Mouse (Mus musculus) forebrain, embryonic 12.5 days (tissue): ENCODE measurements at regions not wholly inside any gene's neighbourhood (a gene's known extent, or its start where the extent isn't known, plus 50 kb on each side); places are given as distances from the start of the nearest gene placed in this dataset.

ENCODE experiments used
- ATAC-seq: fragments of 200-750 bp; cut with Nextera tagmentation; 2 replicates; pipeline ENCODE4 v1.8.0; 2017; ENCODE audit warnings: moderate TSS enrichment; ENCODE audit not compliant: low FRiP score
- H3K27ac ChIP-seq: fragments of 300-500 bp; sonication (generic); 2 replicates; pipeline ENCODE4 v1.5.1; 2016; ENCODE audit warnings: mild to moderate bottlenecking
- H3K27me3 ChIP-seq: fragments of 300-500 bp; sonication (generic); 2 replicates; pipeline ENCODE4 v1.6.1; 2016; ENCODE audit warnings: mild to moderate bottlenecking
- H3K36me3 ChIP-seq: fragments of 300-500 bp; sonication (generic); replicated peaks from 2 replicates; pipeline ENCODE4 v1.6.1; 2016; ENCODE audit warnings: mild to moderate bottlenecking
- H3K4me1 ChIP-seq: fragments of 300-500 bp; sonication (generic); 2 replicates; pipeline ENCODE4 v1.6.1; 2016
- H3K4me2 ChIP-seq: fragments of 300-500 bp; sonication (generic); 2 replicates; pipeline ENCODE4 v1.6.1; 2016; ENCODE audit warnings: mild to moderate bottlenecking, moderate library complexity
- H3K4me3 ChIP-seq: fragments of 300-500 bp; sonication (generic); replicated peaks from 2 replicates; pipeline ENCODE4 v1.5.1; 2016; ENCODE audit warnings: mild to moderate bottlenecking
- H3K9ac ChIP-seq: fragments of 300-500 bp; sonication (generic); 2 replicates; pipeline ENCODE4 v1.6.1; 2016; ENCODE audit warnings: mild to moderate bottlenecking
- H3K9me3 ChIP-seq: fragments of 300-500 bp; sonication (generic); 2 replicates; pipeline ENCODE4 v1.6.1; 2016
- WGBS: fragments of 180-500 bp; shearing (Covaris S2); methylation state at CpG from one replicate; pipeline ENCODE4 v1.1.7; 2016; 5-methylcytosine and 5-hydroxymethylcytosine counted together

DNA sequence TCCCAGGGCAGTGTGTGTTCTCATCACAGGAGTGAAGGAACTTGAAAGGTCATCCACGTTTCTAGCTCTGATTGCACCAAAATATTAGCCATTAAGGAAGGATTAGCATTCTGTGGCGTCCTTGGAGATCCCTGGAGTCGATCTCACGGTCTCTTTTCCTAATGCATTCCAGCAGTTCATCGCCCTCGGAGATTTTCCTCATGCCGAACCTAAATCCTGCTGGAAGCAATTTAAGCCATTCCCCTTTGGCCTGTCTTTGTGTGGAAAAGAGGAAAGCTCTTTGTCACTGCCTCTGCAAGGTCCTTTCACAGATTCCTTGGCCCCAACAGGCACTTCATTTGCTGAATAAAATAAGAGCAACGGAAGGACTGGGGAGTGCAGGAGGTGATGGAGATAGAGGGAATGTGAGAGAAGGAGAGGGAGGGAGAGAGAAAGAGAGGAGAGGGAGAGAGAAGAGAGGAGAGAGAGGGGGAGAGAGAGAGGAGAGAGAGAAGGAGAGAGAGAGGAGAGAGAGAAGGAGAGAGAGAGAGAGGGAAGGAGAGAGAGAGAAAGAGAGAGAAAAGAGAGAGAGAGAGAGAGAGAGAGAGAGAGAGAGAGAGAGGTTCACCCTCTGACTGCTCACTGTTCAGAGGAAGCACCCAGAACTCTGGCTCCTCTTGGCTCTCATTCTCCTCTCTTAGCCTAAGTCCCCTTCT, 177.2 kb upstream of the Zfp462 start:
- no peaks in the 10 kb centered on the region for H3K9me3 ChIP-seq
- no peak overlapping the region for H3K9ac ChIP-seq
- H3K27ac ChIP-seq, result no peak overlapping the region
- H3K36me3 ChIP-seq, result no peaks in the 10 kb centered on the region
- H3K4me3 ChIP-seq, result no peak overlapping the region
- ATAC-seq, result no peak
- H3K4me1 ChIP-seq, result peaks cover 7% of the 10 kb centered on the region
- WGBS, result 10% methylated on average over 8 of the region's 8 CpGs
- H3K27me3 ChIP-seq, result no peaks in the 10 kb centered on the region
- H3K4me2 ChIP-seq, result no peak overlapping the region

DNA sequence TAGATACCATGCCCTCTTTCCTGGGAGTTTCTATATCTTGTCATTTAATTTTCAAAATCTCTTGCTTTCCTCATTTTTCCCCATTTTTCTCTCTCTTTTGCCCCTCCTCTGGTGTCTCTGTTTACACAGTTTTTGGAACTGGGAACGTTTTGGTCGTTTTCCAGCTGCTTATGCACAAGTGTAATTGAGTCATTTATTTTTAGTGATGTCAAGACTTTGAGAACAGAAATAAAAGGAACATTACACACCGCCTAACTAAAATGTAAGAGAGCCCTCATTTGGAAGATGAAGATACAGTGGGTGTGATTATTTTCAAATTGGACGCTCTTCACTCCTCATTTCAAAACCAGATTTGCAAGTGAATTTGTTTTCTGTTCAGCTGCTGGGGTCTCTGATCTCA, 176.0 kb upstream of the Zfp462 start:
- H3K4me1 ChIP-seq, result peaks cover 7% of the 10 kb centered on the region

DNA sequence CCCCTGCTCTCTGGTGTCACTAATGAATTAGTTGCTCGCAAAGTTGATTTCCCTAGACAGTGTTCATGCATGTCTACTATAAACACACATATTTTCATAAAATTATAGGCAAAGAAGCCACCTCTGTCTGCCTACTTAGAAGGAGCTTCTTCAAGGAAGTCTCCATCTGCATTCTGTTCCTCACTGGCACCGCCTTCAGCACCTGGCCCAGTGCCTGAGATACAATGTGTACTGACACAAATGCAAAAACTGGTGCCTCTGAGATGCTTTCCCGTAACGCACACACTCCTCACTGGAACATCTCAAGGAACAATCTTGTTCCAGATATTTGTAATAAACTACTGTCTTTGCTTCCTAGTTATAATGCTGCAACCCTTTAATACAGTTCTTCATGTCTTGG, 170.8 kb upstream of the Zfp462 start:
- H3K27me3 ChIP-seq, result no peaks in the 10 kb centered on the region
- H3K27ac ChIP-seq, result no peak overlapping the region
- no peaks in the 10 kb centered on the region for H3K9me3 ChIP-seq
- H3K36me3 ChIP-seq, result no peaks in the 10 kb centered on the region
- no peak overlapping the region for H3K4me2 ChIP-seq
- no peak overlapping the region for H3K9ac ChIP-seq
- H3K4me1 ChIP-seq, result peaks cover 6% of the 10 kb centered on the region
- ATAC-seq, result no peak
- H3K4me3 ChIP-seq, result no peak overlapping the region
- WGBS, result 91% methylated on average over 4 of the region's 4 CpGs

More for the DNA sequence above, 176.0 kb upstream of the Zfp462 start:
- 34% methylated on average over 4 of the region's 4 CpGs for WGBS
- H3K27ac ChIP-seq, result no peak overlapping the region
- H3K4me3 ChIP-seq, result no peak overlapping the region
- H3K27me3 ChIP-seq, result no peaks in the 10 kb centered on the region
- H3K36me3 ChIP-seq, result no peaks in the 10 kb centered on the region
- H3K9me3 ChIP-seq, result no peaks in the 10 kb centered on the region
- H3K9ac ChIP-seq, result no peak overlapping the region
- no peak for ATAC-seq
- no peak overlapping the region for H3K4me2 ChIP-seq

DNA sequence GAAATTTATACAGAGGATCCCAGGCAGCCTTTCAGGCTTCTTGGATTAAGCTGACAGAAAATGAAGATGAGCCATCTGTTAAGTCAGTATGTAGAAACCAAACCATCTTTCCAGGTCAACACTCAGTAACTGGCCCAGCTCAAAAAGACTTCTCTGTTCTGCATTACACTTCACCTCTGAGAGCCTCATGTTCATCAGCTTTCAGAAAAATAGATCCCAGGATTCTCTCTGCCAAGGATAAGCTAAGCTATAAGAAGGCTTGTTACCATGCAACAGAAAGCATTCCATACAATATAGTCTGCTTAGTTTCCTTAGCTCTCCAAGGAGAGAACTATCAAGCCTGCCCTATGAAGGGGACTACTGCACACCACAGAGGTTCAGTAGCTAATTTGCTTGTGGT, 170.1 kb upstream of the Zfp462 start:
- H3K9me3 ChIP-seq, result no peaks in the 10 kb centered on the region
- no peak overlapping the region for H3K4me2 ChIP-seq
- H3K9ac ChIP-seq, result no peak overlapping the region
- ATAC-seq, result no peak
- no peaks in the 10 kb centered on the region for H3K27me3 ChIP-seq
- H3K36me3 ChIP-seq, result no peaks in the 10 kb centered on the region
- no peak overlapping the region for H3K4me3 ChIP-seq
- no peaks in the 10 kb centered on the region for H3K4me1 ChIP-seq
- no peak overlapping the region for H3K27ac ChIP-seq

DNA sequence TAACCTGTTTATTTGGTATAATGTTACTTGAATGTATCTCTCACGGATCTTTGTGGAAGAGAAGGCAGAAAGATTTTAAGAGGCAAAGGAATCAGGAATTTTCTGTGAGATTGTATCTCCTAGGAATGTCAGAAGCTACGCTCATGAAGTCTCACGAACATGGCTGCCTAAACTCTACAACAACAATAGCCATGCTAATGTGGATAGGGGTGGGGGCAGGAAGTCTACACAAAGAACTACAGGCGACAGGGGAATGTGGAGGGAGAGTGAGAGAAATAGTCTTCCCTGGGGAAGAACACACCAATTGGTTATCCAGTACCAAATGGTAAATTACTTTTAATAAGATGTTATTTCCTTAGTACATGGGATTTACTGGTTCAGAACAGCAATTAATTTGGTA, 164.3 kb upstream of the Zfp462 start:
- no peak overlapping the region for H3K9ac ChIP-seq
- no peaks in the 10 kb centered on the region for H3K27me3 ChIP-seq
- H3K4me1 ChIP-seq, result no peaks in the 10 kb centered on the region
- no peak overlapping the region for H3K27ac ChIP-seq
- ATAC-seq, result no peak
- H3K36me3 ChIP-seq, result no peaks in the 10 kb centered on the region
- 56% methylated on average over 4 of the region's 4 CpGs for WGBS
- no peak overlapping the region for H3K4me3 ChIP-seq
- no peak overlapping the region for H3K4me2 ChIP-seq
- H3K9me3 ChIP-seq, result no peaks in the 10 kb centered on the region

DNA sequence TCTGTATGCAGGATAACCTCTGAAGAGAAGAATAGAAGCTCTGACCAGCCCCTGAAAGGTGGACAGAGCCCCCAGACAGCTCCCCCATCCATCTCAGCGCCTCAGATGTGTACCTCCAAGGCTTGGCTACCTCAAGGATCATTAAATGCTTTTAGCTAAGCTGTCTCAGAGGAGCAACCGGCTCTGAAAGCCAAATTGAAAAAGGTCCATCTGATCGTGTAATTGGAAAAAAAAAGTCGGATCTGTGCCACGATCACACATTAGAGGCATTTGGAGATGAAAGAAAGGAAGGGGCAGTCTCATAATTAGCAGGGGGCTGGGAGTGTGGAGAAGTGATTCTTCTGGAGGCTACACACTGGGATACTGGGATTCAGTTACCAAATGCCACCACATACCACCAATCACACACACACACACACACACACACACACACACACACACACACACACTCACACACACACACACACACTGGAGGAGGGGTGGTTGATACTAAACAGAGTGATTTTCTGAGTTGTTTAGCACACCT, 153.6 kb upstream of the Zfp462 start:
- H3K27me3 ChIP-seq, result no peaks in the 10 kb centered on the region
- H3K9me3 ChIP-seq, result no peaks in the 10 kb centered on the region
- 0 out of 2 replicates have a peak overlapping the region, but pooled peaks have one; percentile 31 for H3K27ac ChIP-seq
- H3K9ac ChIP-seq, result no peak overlapping the region
- H3K36me3 ChIP-seq, result no peaks in the 10 kb centered on the region
- peak; percentile 41; the same call in 1 of the 2 replicates for ATAC-seq
- WGBS, result 24% methylated on average over 5 of the region's 5 CpGs
- no peak overlapping the region for H3K4me2 ChIP-seq
- H3K4me3 ChIP-seq, result no peak overlapping the region
- H3K4me1 ChIP-seq, result peaks cover 6% of the 10 kb centered on the region; the same call in 1 of the 2 replicates

DNA sequence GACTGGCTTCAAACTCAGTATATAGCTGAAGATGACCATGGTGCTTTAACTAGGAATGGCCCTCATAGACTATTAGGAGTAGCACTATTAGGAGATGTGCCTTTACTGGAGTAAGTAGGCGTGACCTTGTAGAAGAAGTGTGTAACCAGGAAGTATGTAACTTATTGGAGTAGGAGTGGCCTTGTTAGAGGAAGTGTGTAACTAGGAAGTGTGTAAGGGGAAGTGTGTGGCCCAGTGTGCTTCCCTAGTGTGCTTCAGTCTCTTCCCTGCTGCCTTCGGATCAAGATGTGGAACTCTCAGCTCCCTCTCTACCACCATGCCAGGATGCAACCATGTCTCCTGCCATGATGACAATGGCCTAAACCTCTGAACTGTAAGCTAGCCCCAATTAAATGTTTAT, 151.0 kb upstream of the Zfp462 start:
- no peak overlapping the region for H3K4me2 ChIP-seq
- no peaks in the 10 kb centered on the region for H3K9me3 ChIP-seq
- ATAC-seq, result no peak
- H3K36me3 ChIP-seq, result no peaks in the 10 kb centered on the region
- no peak overlapping the region for H3K27ac ChIP-seq
- H3K4me3 ChIP-seq, result no peak overlapping the region
- H3K9ac ChIP-seq, result no peak overlapping the region
- H3K27me3 ChIP-seq, result no peaks in the 10 kb centered on the region
- H3K4me1 ChIP-seq, result peaks cover 6% of the 10 kb centered on the region; the same call in 1 of the 2 replicates
- WGBS, result 92% methylated on average over 2 of the region's 2 CpGs

DNA sequence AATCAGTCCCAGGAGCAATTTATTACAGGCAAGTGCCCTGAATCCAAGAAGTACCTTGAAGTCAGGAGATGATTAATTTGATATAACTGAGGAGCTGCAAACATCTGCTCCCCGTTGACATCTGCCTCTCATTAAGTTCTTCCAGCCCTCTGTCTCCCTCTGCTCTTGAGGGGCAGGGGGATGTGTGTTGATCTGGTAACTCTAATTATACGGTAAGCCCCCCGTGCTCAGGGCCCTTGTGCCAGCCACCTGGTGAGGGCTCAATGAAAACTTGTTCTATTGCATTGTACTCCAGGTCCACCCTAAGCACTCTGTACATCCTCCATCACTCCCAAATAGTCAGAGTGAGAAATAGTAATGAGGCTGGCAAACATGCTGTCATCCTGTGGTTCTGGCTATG, 149.6 kb upstream of the Zfp462 start:
- H3K27ac ChIP-seq, result no peak overlapping the region
- peak; percentile 64; the same call in 1 of the 2 replicates for ATAC-seq
- 50% methylated on average over 3 of the region's 3 CpGs for WGBS
- H3K9ac ChIP-seq, result no peak overlapping the region
- no peak overlapping the region for H3K4me3 ChIP-seq
- H3K4me1 ChIP-seq, result peaks cover 6% of the 10 kb centered on the region; the same call in 1 of the 2 replicates
- H3K36me3 ChIP-seq, result no peaks in the 10 kb centered on the region
- no peak overlapping the region for H3K4me2 ChIP-seq
- H3K9me3 ChIP-seq, result no peaks in the 10 kb centered on the region
- H3K27me3 ChIP-seq, result no peaks in the 10 kb centered on the region

DNA sequence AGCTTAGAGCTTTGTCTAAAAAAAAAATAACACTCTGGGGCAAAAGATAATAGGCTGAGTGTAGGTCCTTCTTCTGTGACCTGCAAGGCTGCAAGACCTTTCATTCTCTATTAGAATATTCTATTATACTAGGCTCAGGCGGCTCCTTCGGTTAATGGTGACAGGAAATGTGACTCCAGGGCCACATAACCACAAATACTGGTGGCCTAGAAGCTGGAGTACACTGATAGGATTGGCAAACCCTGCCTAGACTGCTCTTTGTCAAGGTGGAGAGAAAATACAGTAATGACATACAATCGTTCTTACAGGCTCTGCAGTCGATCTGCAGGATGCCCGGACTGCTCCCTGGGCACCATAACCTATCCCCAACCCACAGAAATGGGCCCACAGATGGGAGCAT, 146.3 kb upstream of the Zfp462 start:
- H3K4me2 ChIP-seq, result no peak overlapping the region
- no peaks in the 10 kb centered on the region for H3K9me3 ChIP-seq
- no peaks in the 10 kb centered on the region for H3K4me1 ChIP-seq
- no peak for ATAC-seq
- no peak overlapping the region for H3K4me3 ChIP-seq
- no peaks in the 10 kb centered on the region for H3K36me3 ChIP-seq
- no peaks in the 10 kb centered on the region for H3K27me3 ChIP-seq
- H3K9ac ChIP-seq, result no peak overlapping the region
- H3K27ac ChIP-seq, result no peak overlapping the region
- WGBS, result 86% methylated on average over 5 of the region's 5 CpGs

DNA sequence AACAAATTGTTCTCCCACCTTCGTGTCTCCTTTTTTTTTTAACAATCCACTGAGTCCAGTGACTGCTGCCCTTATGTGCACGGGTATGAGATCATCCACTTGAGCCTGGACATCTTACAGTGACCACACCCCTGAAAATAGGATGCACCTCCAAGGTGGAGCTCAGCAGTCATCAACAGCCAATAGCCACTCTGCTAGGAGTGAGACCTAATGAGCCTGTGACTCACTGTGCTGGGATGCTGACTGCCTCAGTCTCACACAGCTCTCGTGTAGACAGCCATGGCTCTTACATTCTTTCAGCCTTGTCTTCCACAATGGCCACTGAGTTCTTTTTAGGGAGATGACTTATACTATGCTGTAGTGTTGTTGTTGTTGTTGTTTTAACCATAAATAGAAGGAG, 133.7 kb upstream of the Zfp462 start:
- H3K4me1 ChIP-seq, result peaks cover 10% of the 10 kb centered on the region
- H3K9me3 ChIP-seq, result no peaks in the 10 kb centered on the region
- H3K36me3 ChIP-seq, result no peaks in the 10 kb centered on the region
- no peak overlapping the region for H3K9ac ChIP-seq
- H3K4me2 ChIP-seq, result no peak overlapping the region
- ATAC-seq, result no peak
- no peak overlapping the region for H3K27ac ChIP-seq
- no peak overlapping the region for H3K4me3 ChIP-seq
- H3K27me3 ChIP-seq, result no peaks in the 10 kb centered on the region
- 72% methylated on average over 3 of the region's 3 CpGs for WGBS

DNA sequence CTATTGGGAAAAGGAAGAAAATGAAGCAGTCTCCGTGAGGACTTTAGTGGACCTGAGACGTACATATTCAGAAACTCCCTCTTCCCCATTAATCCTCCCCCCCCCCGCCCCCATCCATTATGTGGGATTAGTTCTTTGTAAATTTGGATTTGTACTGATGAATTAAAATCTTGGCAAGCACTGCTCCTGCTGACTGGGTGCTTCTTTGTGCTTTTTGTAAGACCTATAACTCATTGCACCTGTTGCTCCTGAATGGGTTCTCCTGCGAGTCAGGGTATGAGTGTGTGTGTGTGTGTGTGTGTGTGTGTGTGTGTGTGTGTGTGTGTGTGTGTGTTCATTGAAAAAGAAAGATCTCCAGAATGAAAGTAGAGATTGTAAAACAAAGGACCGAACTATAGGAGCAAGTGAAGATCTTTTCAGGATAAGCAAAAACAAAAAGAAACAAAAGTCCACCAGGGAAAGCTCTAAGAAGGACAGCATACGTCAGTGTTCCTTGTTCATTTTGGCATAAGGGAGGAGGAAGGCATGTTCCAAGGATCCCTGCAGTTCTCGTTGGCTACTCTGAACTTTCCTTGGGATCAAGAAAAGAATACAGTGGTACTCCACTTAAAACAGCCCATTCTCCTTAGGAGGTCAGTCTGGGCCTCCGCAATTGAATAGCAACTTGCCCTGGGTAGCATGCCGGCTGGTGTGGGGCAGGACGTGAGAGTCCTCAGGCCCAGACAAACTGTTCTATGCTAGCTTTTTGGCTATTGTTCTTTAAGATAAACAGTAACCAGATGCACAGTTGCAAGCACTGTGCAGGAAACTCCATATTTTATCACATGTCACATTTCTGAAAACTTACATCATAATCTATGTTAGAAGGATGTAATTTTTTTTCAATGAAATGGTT, 131.9 kb upstream of the Zfp462 start:
- Histone ChIP-seq H3K9me3 (0 out of 2 replicates have a peak, but pooled peaks cover 6% of the 10 kb centered on the region), H3K27ac (peak overlapping the region; percentile 13; the same call in 1 of the 2 replicates)
- ATAC-seq, result peak; percentile 44; the same call in 1 of the 2 replicates

DNA sequence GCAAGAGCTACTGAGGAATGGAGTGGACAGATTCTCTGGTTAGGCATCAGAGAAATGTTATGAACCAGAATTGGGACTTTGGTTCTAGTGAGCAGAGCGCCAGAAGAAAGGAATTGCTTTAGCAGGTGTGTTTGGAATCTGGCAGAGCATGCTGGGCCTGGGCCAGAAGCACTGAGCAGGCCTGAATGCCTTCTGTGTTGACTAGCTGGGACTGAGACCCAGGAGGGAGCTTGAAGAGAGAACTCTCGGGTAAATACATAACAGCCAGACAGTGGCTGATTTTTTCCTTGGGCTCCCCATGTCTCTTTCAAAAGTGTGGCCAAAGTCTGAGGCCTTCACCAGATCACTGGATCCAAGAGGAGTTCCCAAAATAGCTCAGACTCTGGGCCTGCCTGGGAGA, 107.5 kb upstream of the Zfp462 start:
- Histone ChIP-seq H3K4me1 (peaks cover 10% of the 10 kb centered on the region), H3K9me3 (no peaks in the 10 kb centered on the region), H3K27ac (no peak overlapping the region), H3K27me3 (no peaks in the 10 kb centered on the region), H3K36me3 (no peaks in the 10 kb centered on the region), H3K4me3 (no peak overlapping the region), H3K9ac (no peak overlapping the region), H3K4me2 (no peak overlapping the region)
- 81% methylated on average over 2 of the region's 2 CpGs for WGBS
- no peak for ATAC-seq

More for the DNA sequence above, 131.9 kb upstream of the Zfp462 start:
- no peaks in the 10 kb centered on the region for H3K27me3 ChIP-seq
- WGBS, result 18% methylated on average over 10 of the region's 10 CpGs
- H3K4me1 ChIP-seq, result peaks cover 10% of the 10 kb centered on the region
- no peaks in the 10 kb centered on the region for H3K36me3 ChIP-seq
- no peak overlapping the region for H3K4me3 ChIP-seq
- H3K9ac ChIP-seq, result no peak overlapping the region
- H3K4me2 ChIP-seq, result no peak overlapping the region
